18 mouse cellular contexts compared by ENCODE assay signal in the genomic region with DNA sequence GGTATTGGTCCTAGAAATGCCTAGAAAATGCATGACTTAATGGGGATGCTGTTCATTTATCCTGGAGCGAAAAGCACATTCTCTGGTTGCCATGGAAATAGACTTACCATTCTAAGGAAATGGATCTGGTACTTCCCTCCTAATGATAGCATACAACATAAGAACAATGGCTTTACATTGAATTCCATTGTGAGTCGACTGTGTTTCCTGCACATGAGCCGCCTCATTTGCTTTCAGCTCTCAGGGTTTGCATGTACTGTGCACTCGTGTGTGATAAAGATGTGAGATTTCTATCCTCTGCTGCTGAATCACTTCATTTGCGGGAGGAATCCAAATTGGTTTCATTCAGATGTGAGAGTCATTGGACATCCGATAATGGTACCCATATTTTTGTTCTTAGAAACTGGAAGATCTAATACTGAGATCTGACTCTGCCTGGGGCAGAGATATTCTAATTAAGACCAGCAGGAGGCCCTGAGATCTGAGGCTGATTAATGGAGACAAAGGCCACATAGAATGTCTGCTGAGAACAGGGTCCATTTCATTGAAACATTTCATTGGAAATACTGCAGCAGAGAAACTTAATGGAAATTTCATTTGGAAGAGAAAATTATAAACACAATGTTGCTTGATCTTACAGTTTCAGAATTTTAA.
DNase-seq lines count a peak whose midpoint lies in the region; ATAC-seq and TF ChIP-seq lines count a peak whose summit lies in the region.
"Had no signal": no experiment of that assay in that cellular context is flagged by ENCODE, and none has a peak within 500 bp of the region (broad histone marks: within the 10 kb centered on the region; RNA-seq: fewer than 3 reads in every experiment).

No protein-coding gene starts in this region.

- TF ChIP-seq CTCF in forebrain, postnatal 0 days (IDR thresholded peaks at IDR 0.05; ENCODE audit: low read depth), result peak; percentile 30
- no peak for TF ChIP-seq CTCF in gastrocnemius, adult 2 months (IDR thresholded peaks at IDR 0.05)

- no peaks in the 10 kb centered on the region for H3K9me3 ChIP-seq in midbrain, embryonic 11.5 days (ENCODE audit: control insufficient read depth, low read length)
- no peaks in the 10 kb centered on the region for H3K9me3 ChIP-seq in midbrain, embryonic 10.5 days (replicated peaks)
- H3K9me3 ChIP-seq in forebrain, postnatal 0 days (ENCODE audit: low read length), result no peaks in the 10 kb centered on the region
- no peaks in the 10 kb centered on the region for H3K9me3 ChIP-seq in midbrain, embryonic 15.5 days
- H3K9me3 ChIP-seq: kidney, embryonic 15.5 days had no signal

- no peak overlapping the region for H3K4me3 ChIP-seq in midbrain, embryonic 11.5 days (ENCODE audit: low read depth, low read length)
- H3K4me3 ChIP-seq in midbrain, embryonic 10.5 days, result no peak overlapping the region
- H3K4me3 ChIP-seq in forebrain, postnatal 0 days (ENCODE audit: low read depth, low read length), result no peak overlapping the region
- no peak overlapping the region for H3K4me3 ChIP-seq in midbrain, embryonic 15.5 days
- H3K4me3 ChIP-seq in gastrocnemius, adult 2 months, result no peak overlapping the region
- H3K4me3 ChIP-seq: kidney, embryonic 15.5 days; myocyte had no signal

- H3K9ac ChIP-seq in midbrain, embryonic 11.5 days (ENCODE audit: low read length), result no peak overlapping the region
- H3K9ac ChIP-seq in forebrain, postnatal 0 days, result no peak overlapping the region
- no peak overlapping the region for H3K9ac ChIP-seq in midbrain, embryonic 15.5 days
- H3K9ac ChIP-seq: kidney, embryonic 15.5 days had no signal

- no peaks in the 10 kb centered on the region for H3K36me3 ChIP-seq in midbrain, embryonic 11.5 days (ENCODE audit: control insufficient read depth, insufficient read depth, low read length)
- H3K36me3 ChIP-seq in midbrain, embryonic 10.5 days, result no peaks in the 10 kb centered on the region
- no peaks in the 10 kb centered on the region for H3K36me3 ChIP-seq in forebrain, postnatal 0 days (ENCODE audit: insufficient read depth)
- no peaks in the 10 kb centered on the region for H3K36me3 ChIP-seq in midbrain, embryonic 15.5 days (replicated peaks)
- H3K36me3 ChIP-seq: kidney, embryonic 15.5 days had no signal

- H3K4me2 ChIP-seq in midbrain, embryonic 11.5 days, result no peak overlapping the region
- no peak overlapping the region for H3K4me2 ChIP-seq in forebrain, postnatal 0 days (ENCODE audit: low read depth)
- H3K4me2 ChIP-seq in midbrain, embryonic 15.5 days, result no peak overlapping the region
- H3K4me2 ChIP-seq: kidney, embryonic 15.5 days had no signal

- peak; percentile 85 for DNase-seq in midbrain, embryonic 11.5 days (ENCODE audit: low spot score, missing footprints)
- no peak for DNase-seq in midbrain, embryonic 10.5 days (ENCODE audit: low spot score)
- DNase-seq in forebrain, postnatal 0 days, result peak; percentile 68
- DNase-seq in adrenal gland, postnatal 25 days, result no peak
- no peak for DNase-seq in lung, postnatal 36 days
- no peak for DNase-seq in gastrocnemius, adult 2 months
- DNase-seq in cerebellum, adult 9-10 months, result no peak
- DNase-seq: adrenal gland, adult 2 months; B cell, adult 2 months; cerebellum, adult 8-10 months; heart, postnatal 4 days; layer of hippocampus, postnatal 36 days; liver; lung, postnatal 10 days; right cerebral cortex, postnatal 25 days had no signal

- H3K4me1 ChIP-seq in midbrain, embryonic 11.5 days (ENCODE audit: control insufficient read depth, insufficient read depth, low read length), result 0 out of 2 replicates have a peak, but pooled peaks cover 4% of the 10 kb centered on the region
- peaks cover 14% of the 10 kb centered on the region for H3K4me1 ChIP-seq in midbrain, embryonic 10.5 days
- H3K4me1 ChIP-seq in forebrain, postnatal 0 days (ENCODE audit: insufficient read depth), result peaks cover 14% of the 10 kb centered on the region; the same call in 1 of the 2 replicates
- H3K4me1 ChIP-seq in midbrain, embryonic 15.5 days, result peaks cover 15% of the 10 kb centered on the region

- peak; percentile 81 for ATAC-seq in midbrain, embryonic 11.5 days (ENCODE audit: low FRiP score)
- ATAC-seq in forebrain, postnatal 0 days, result peak; percentile 90
- peak; percentile 93 for ATAC-seq in midbrain, embryonic 15.5 days (replicated peaks)

- intact Hi-C loops in gastrocnemius, adult 2 months (cut with DNase I), result no loop called here

- no peak overlapping the region for H3K27ac ChIP-seq in midbrain, embryonic 11.5 days (ENCODE audit: low read depth, low read length)
- no peak overlapping the region for H3K27ac ChIP-seq in midbrain, embryonic 10.5 days (replicated peaks)
- peak overlapping the region; percentile 71 for H3K27ac ChIP-seq in forebrain, postnatal 0 days (ENCODE audit: low read depth, low read length)
- H3K27ac ChIP-seq in midbrain, embryonic 15.5 days, result peak overlapping the region; percentile 74
- H3K27ac ChIP-seq in gastrocnemius, adult 2 months, result no peak overlapping the region
- H3K27ac ChIP-seq: kidney, embryonic 15.5 days had no signal

- 30% methylated on average over 6 of the region's 6 CpGs for WGBS in midbrain, embryonic 11.5 days
- WGBS in midbrain, embryonic 10.5 days, result 27% methylated on average over 6 of the region's 6 CpGs
- 3% methylated on average over 6 of the region's 6 CpGs for WGBS in forebrain, postnatal 0 days
- WGBS in midbrain, embryonic 15.5 days, result 10% methylated on average over 6 of the region's 6 CpGs

- no peaks in the 10 kb centered on the region for H3K27me3 ChIP-seq in midbrain, embryonic 11.5 days (ENCODE audit: control insufficient read depth, insufficient read depth, low read length)
- peaks cover 12% of the 10 kb centered on the region; the same call in 1 of the 2 replicates for H3K27me3 ChIP-seq in midbrain, embryonic 10.5 days (ENCODE audit: low read depth, poor library complexity, severe bottlenecking)
- H3K27me3 ChIP-seq in forebrain, postnatal 0 days (ENCODE audit: insufficient read depth, low read length), result no peaks in the 10 kb centered on the region
- H3K27me3 ChIP-seq in midbrain, embryonic 15.5 days (replicated peaks), result no peaks in the 10 kb centered on the region
- H3K27me3 ChIP-seq: kidney, embryonic 15.5 days had no signal

Comparison
In these comparisons a context has a peak if more than half of its experiments do, and no peak if none do; other contexts are left out.
1. DNase-seq: peak in midbrain, embryonic 11.5 days (single experiment) and forebrain, postnatal 0 days (single experiment); none in midbrain, embryonic 10.5 days (single experiment), adrenal gland, postnatal 25 days (single experiment), lung, postnatal 36 days (single experiment), gastrocnemius, adult 2 months (single experiment) and cerebellum, adult 9-10 months (single experiment).
2. H3K27ac ChIP-seq: peak in forebrain, postnatal 0 days (single experiment) and midbrain, embryonic 15.5 days (single experiment); none in midbrain, embryonic 11.5 days (single experiment), midbrain, embryonic 10.5 days (single experiment) and gastrocnemius, adult 2 months (single experiment).
3. Peak in every context shown above with its lines, with median percentiles within 50 percentile points of each other: ATAC-seq.